Comparison of ENCODE assay signal across 8 mouse cellular contexts in the genomic region with DNA sequence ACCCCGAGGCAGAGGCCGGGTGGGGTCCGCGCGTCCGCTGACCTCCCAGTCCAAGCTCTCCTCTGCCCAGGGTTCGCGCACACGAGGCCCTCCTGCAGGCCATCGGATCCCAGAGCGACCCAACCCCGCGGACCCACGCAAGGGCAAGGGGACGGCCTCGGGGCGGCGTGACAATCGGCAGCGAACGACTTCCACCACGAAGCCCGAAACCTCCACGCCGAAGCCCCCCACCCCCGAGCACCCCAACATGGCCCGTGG. TPM values are rescaled to one million over a fixed set of nuclear protein-coding genes. Genes with fewer than 3 reads are reported as not detected.
A peak's percentile ranks its signal among the peaks of the same experiment; 100 is the strongest.
DNase-seq lines count a peak whose midpoint lies in the region; ATAC-seq and TF ChIP-seq lines count a peak whose summit lies in the region.

No protein-coding gene starts in this region.

- H3K4me1 ChIP-seq in kidney, embryonic 16.5 days (ENCODE audit: insufficient read depth, low read length) = peaks cover 9% of the 10 kb centered on the region; the same call in 1 of the 2 replicates
- H3K4me1 ChIP-seq in embryonic facial prominence, embryonic 14.5 days (ENCODE audit: control insufficient read depth, insufficient read depth, low read length) = 0 out of 2 replicates have a peak, but pooled peaks cover 7% of the 10 kb centered on the region
- peaks cover 12% of the 10 kb centered on the region; the same call in 1 of the 2 replicates for H3K4me1 ChIP-seq in hindbrain, postnatal 0 days (ENCODE audit: insufficient read depth, low read length)

- H3K36me3 ChIP-seq in kidney, embryonic 16.5 days (ENCODE audit: insufficient read depth, low read length) = no peaks in the 10 kb centered on the region
- no peaks in the 10 kb centered on the region for H3K36me3 ChIP-seq in embryonic facial prominence, embryonic 14.5 days (ENCODE audit: control insufficient read depth, insufficient read depth, low read length)
- no peaks in the 10 kb centered on the region for H3K36me3 ChIP-seq in hindbrain, postnatal 0 days (ENCODE audit: insufficient read depth, low read length)
- H3K36me3 ChIP-seq in myocyte (ENCODE audit: control insufficient read depth, insufficient read depth) = no peaks in the 10 kb centered on the region

- peak overlapping the region; percentile 86 for H3ac ChIP-seq in myocyte (ENCODE audit: control insufficient read depth, insufficient read length)

- WGBS in kidney, embryonic 16.5 days = 6% methylated on average over 27 of the region's 27 CpGs
- whole genome bisulfite sequencing in embryonic facial prominence, embryonic 14.5 days = 9% methylated on average over 23 of the region's 27 CpGs
- 9% methylated on average over 27 of the region's 27 CpGs for WGBS in hindbrain, postnatal 0 days

- peak overlapping the region; percentile 74 for H3K4me3 ChIP-seq in kidney, embryonic 16.5 days (ENCODE audit: low read length)
- peak overlapping the region; percentile 78 for H3K4me3 ChIP-seq in embryonic facial prominence, embryonic 14.5 days (ENCODE audit: low read depth, low read length)
- peak overlapping the region; percentile 75 for H3K4me3 ChIP-seq in hindbrain, postnatal 0 days (ENCODE audit: low read length)
- H3K4me3 ChIP-seq in myocyte = peak overlapping the region; percentile 44

- H3K79me2 ChIP-seq in myocyte (ENCODE audit: control insufficient read depth, insufficient read depth) = no peaks in the 10 kb centered on the region

- peak overlapping the region; percentile 96 for H3K4me2 ChIP-seq in kidney, embryonic 16.5 days (replicated peaks; ENCODE audit: low read depth, low read length)
- H3K4me2 ChIP-seq in embryonic facial prominence, embryonic 14.5 days (ENCODE audit: low read depth, low read length) = peak overlapping the region; percentile 92
- peak overlapping the region; percentile 95 for H3K4me2 ChIP-seq in hindbrain, postnatal 0 days (ENCODE audit: low read depth, low read length)
- peak overlapping the region; percentile 66 for H3K4me2 ChIP-seq in myocyte (ENCODE audit: low read depth)

- TF ChIP-seq CTCF in hindbrain, postnatal 0 days (IDR thresholded peaks at IDR 0.05; ENCODE audit: low read depth) = no peak; the same call in 1 of the 2 replicates

- H3K9me3 ChIP-seq in kidney, embryonic 16.5 days (ENCODE audit: low read length) = no peaks in the 10 kb centered on the region
- H3K9me3 ChIP-seq in embryonic facial prominence, embryonic 14.5 days (ENCODE audit: control insufficient read depth, low read length) = no peaks in the 10 kb centered on the region
- H3K9me3 ChIP-seq in hindbrain, postnatal 0 days (ENCODE audit: low read length) = no peaks in the 10 kb centered on the region; the same call in 1 of the 2 replicates

- H3K9ac ChIP-seq in kidney, embryonic 16.5 days (replicated peaks; ENCODE audit: low read length) = peak overlapping the region; percentile 76
- peak overlapping the region; percentile 89 for H3K9ac ChIP-seq in embryonic facial prominence, embryonic 14.5 days (ENCODE audit: low read depth, low read length)
- H3K9ac ChIP-seq in hindbrain, postnatal 0 days (replicated peaks; ENCODE audit: low read length) = peak overlapping the region; percentile 90

- H3K27ac ChIP-seq in kidney, embryonic 16.5 days (ENCODE audit: low read length) = no peak overlapping the region
- no peak overlapping the region for H3K27ac ChIP-seq in embryonic facial prominence, embryonic 14.5 days (replicated peaks; ENCODE audit: low read depth, low read length)
- peak overlapping the region; percentile 62; the same call in 1 of the 2 replicates for H3K27ac ChIP-seq in hindbrain, postnatal 0 days

- no peak for TF ChIP-seq POLR2A in myocyte (IDR thresholded peaks at IDR 0.05; ENCODE audit: insufficient read length, low read depth)

- peaks cover 26% of the 10 kb centered on the region for H3K27me3 ChIP-seq in kidney, embryonic 16.5 days (ENCODE audit: insufficient read depth, low read length)
- H3K27me3 ChIP-seq in embryonic facial prominence, embryonic 14.5 days (replicated peaks; ENCODE audit: control insufficient read depth, insufficient read depth, low read length) = no peaks in the 10 kb centered on the region; the same call in 1 of the 2 replicates
- H3K27me3 ChIP-seq in hindbrain, postnatal 0 days (ENCODE audit: insufficient read depth, low read length) = no peaks in the 10 kb centered on the region
- no peaks in the 10 kb centered on the region for H3K27me3 ChIP-seq in myocyte (ENCODE audit: control insufficient read depth, insufficient read depth, insufficient read length)

- no peak for DNase-seq in kidney, adult 8-10 months
- DNase-seq in embryonic facial prominence, embryonic 14.5 days (ENCODE audit: low spot score) = no peak
- no peak for DNase-seq in hindbrain, postnatal 0 days (ENCODE audit: low spot score)
- no peak for DNase-seq in layer of hippocampus, adult 8-10 months (ENCODE audit: low spot score in 2 of 2)
- no peak for DNase-seq in gastrocnemius, postnatal 4 days (ENCODE audit: low spot score in 2 of 2)
- no peak for DNase-seq in retina, postnatal 1 day

- peak; percentile 55 for ATAC-seq in kidney, embryonic 16.5 days (ENCODE audit: low FRiP score, low TSS enrichment)
- ATAC-seq in embryonic facial prominence, embryonic 14.5 days (ENCODE audit: low read depth) = peak; percentile 55
- peak; percentile 63 for ATAC-seq in hindbrain, postnatal 0 days

TF ChIP-seq in myocyte, 11 proteins besides CTCF, POLR2A, EP300 and RAD21:
- no peak for TF ChIP-seq MAX (IDR thresholded peaks at IDR 0.05; ENCODE audit: low read depth)
- TF ChIP-seq TCF3 (IDR thresholded peaks at IDR 0.05; ENCODE audit: insufficient read length, low read depth) = no peak
- TF ChIP-seq MYOG (IDR thresholded peaks at IDR 0.05; ENCODE audit: control insufficient read depth in 1 of 3, insufficient read depth in 1 of 3, insufficient read length in 2 of 3, low read depth in 2 of 3) = no peak
- no peak for TF ChIP-seq TCF12 (IDR thresholded peaks at IDR 0.05; ENCODE audit: insufficient read depth, poor library complexity, severe bottlenecking)
- TF ChIP-seq REST (IDR thresholded peaks at IDR 0.05; ENCODE audit: insufficient read depth, insufficient read length) = no peak
- TF ChIP-seq USF1 (IDR thresholded peaks at IDR 0.05; ENCODE audit: low read depth) = no peak
- TF ChIP-seq CEBPB (IDR thresholded peaks at IDR 0.05; ENCODE audit: insufficient read depth, poor library complexity, severe bottlenecking) = no peak
- no peak for TF ChIP-seq POLR2AphosphoS2 (IDR thresholded peaks at IDR 0.05; ENCODE audit: insufficient read length, low read depth)
- no peak for TF ChIP-seq MYOD1 (IDR thresholded peaks at IDR 0.05; ENCODE audit: control insufficient read depth in 1 of 3, insufficient read length in 2 of 3, low read depth in 2 of 3)
- no peak for TF ChIP-seq E2F4 (IDR thresholded peaks at IDR 0.05; ENCODE audit: insufficient read depth)
- TF ChIP-seq SRF (IDR thresholded peaks at IDR 0.05; ENCODE audit: control insufficient read depth, insufficient read length, low read depth) = no peak

RNA-seq across cellular contexts. Expression of gene Dnaja4, which starts 0.3 kb away (rescaled TPM):
- polyA plus RNA-seq in kidney, embryonic 16.5 days (2015; fragmentation: Nextera tagmentation; extraction: Ambion mirVana) = 3.1 and 3.7 TPM in 2 replicates
- 14.1 and 16.1 TPM in 2 replicates for polyA plus RNA-seq in embryonic facial prominence, embryonic 14.5 days (2014; fragmentation: Nextera tagmentation; extraction: Ambion mirVana)
- 5.5 and 11.3 TPM in 2 replicates for total RNA-seq in hindbrain, postnatal 0 days (2014; rRNA removed)
- 6.2 and 6.7 TPM in 2 replicates for polyA plus RNA-seq in hindbrain, postnatal 0 days (2015; fragmentation: Nextera tagmentation; extraction: Ambion mirVana)
- 11.7 TPM for polyA plus RNA-seq in myocyte (2012; fragmentation: generic; extraction: Trizol)
- total RNA-seq in layer of hippocampus, adult 8-10 months (2022) = 10 to 100 TPM; 39.8 to 61.1 (median 47.2) TPM
- total RNA-seq in gastrocnemius, postnatal 4 days (2021) = 10 to 100 TPM; 38.7 to 49.3 TPM

RNA-seq across cellular contexts. Expression of gene Wdr61, which starts 35.3 kb away (rescaled TPM):
- polyA plus RNA-seq in kidney, embryonic 16.5 days (2015; fragmentation: Nextera tagmentation; extraction: Ambion mirVana) = 149 and 153 TPM in 2 replicates
- polyA plus RNA-seq in embryonic facial prominence, embryonic 14.5 days (2014; fragmentation: Nextera tagmentation; extraction: Ambion mirVana) = 143 and 154 TPM in 2 replicates
- total RNA-seq in hindbrain, postnatal 0 days (2014; rRNA removed) = 35.6 and 37.9 TPM in 2 replicates
- 88.5 and 96.7 TPM in 2 replicates for polyA plus RNA-seq in hindbrain, postnatal 0 days (2015; fragmentation: Nextera tagmentation; extraction: Ambion mirVana)
- 41.7 TPM for polyA plus RNA-seq in myocyte (2012; fragmentation: generic; extraction: Trizol)
- total RNA-seq in layer of hippocampus, adult 8-10 months (2022) = 10 to 100 TPM; 56.4 to 59.6 (median 58.4) TPM
- 10 to 100 TPM; 44.2 to 45.1 TPM for total RNA-seq in gastrocnemius, postnatal 4 days (2021)

RNA-seq across cellular contexts. Expression of gene Acsbg1, which starts 37.3 kb away (rescaled TPM):
- polyA plus RNA-seq in kidney, embryonic 16.5 days (2015; fragmentation: Nextera tagmentation; extraction: Ambion mirVana) = 3.3 and 4.4 TPM in 2 replicates
- polyA plus RNA-seq in embryonic facial prominence, embryonic 14.5 days (2014; fragmentation: Nextera tagmentation; extraction: Ambion mirVana) = 2.9 and 3.5 TPM in 2 replicates
- 101 and 106 TPM in 2 replicates for total RNA-seq in hindbrain, postnatal 0 days (2014; rRNA removed)
- 57.1 and 67.4 TPM in 2 replicates for polyA plus RNA-seq in hindbrain, postnatal 0 days (2015; fragmentation: Nextera tagmentation; extraction: Ambion mirVana)
- 48.0 TPM for polyA plus RNA-seq in myocyte (2012; fragmentation: generic; extraction: Trizol)
- total RNA-seq in layer of hippocampus, adult 8-10 months (2022) = 100 to 1,000 TPM; 101 to 114 (median 106) TPM
- under 1 TPM; 0.36 to 0.66 TPM for total RNA-seq in gastrocnemius, postnatal 4 days (2021)
